Mouse (Mus musculus) testis, adult 2 months (tissue): ENCODE data around the gene Srek1.

Experiments used
- CTCF ChIP-seq: fragments of 200-500 bp; IDR thresholded peaks from 2 replicates; pipeline ENCODE4 v1.5.1; 2012; ENCODE audit warnings: low read depth, mild to moderate bottlenecking, inconsistent platforms, low read length, moderate library complexity; ENCODE audit not compliant: control insufficient read depth, insufficient read depth, insufficient replicate concordance
- POLR2A ChIP-seq: fragments of 200-500 bp; IDR thresholded peaks from 2 replicates; pipeline ENCODE4 v1.6.1; 2012; ENCODE audit warnings: low read depth, mild to moderate bottlenecking, inconsistent platforms, low read length, moderate library complexity; ENCODE audit not compliant: control insufficient read depth

DNA sequence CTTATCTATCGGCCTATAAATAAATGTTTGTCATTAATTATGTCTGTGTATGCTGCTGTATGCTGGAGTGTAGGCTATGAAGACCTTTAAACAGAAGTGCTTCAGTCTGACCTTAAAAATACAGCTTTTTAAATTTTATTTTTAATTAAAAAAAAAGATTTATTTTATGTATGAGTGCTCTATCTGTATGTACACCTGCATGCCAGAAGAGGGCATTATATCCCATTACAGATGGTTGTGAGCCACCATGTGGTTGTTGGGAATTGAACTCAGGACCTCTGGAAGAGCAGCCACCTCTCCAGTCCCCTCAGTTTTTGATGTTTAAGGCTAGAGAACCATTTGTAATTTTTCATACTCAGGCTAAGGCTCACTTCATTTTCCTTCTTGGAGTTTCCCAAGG lies 26.6 kb upstream of the Srek1 start:
- TF ChIP-seq CTCF (no peak), POLR2A (no peak)
